Mouse (Mus musculus): ENCODE measurements around the gene Pin1.
"Not testable (repeated sequence)": the region's sequence is repeated elsewhere in the genome, so short reads cannot be mapped to it uniquely, and the experiment has no call there.

The Pin1 gene

GRCm38 (mm10) chr9:20662325-20662724 lies 10.4 kb downstream of the Pin1 start:
- in situ Hi-C loops (cut with MboI, MseI), result no loop called here

GRCm38 (mm10) chr9:20662874-20663273 lies 11.0 kb downstream of the Pin1 start:
- in situ Hi-C loops (cut with MboI, MseI), result no loop called here

GRCm38 (mm10) chr9:20663956-20664355 lies 12.1 kb downstream of the Pin1 start:
- in situ Hi-C loops (cut with MboI, MseI), result no loop called here

- in situ Hi-C loops (cut with MboI, MseI), result no loop called here
Measured at GRCm38 (mm10) chr9:20664366-20664765, 12.5 kb downstream of the Pin1 start.

- in situ Hi-C loops (cut with MboI, MseI), result no loop called here
Measured at GRCm38 (mm10) chr9:20664982-20665637, 13.2 kb downstream of the Pin1 start.

- in situ Hi-C loops (cut with MboI, MseI), result no loop called here
Measured at GRCm38 (mm10) chr9:20665925-20666324, 14.0 kb downstream of the Pin1 start.

- in situ Hi-C loops (cut with MboI, MseI), result no loop called here
Measured at GRCm38 (mm10) chr9:20666510-20667034, 14.7 kb downstream of the Pin1 start.

- in situ Hi-C loops (cut with MboI, MseI), result no loop called here
Measured at GRCm38 (mm10) chr9:20668065-20668464, 16.2 kb downstream of the Pin1 start.

GRCm38 (mm10) chr9:20672047-20672446 lies 20.2 kb downstream of the Pin1 start:
- in situ Hi-C loops (cut with MboI, MseI), result no loop called here

GRCm38 (mm10) chr9:20677892-20678291 lies 26.0 kb downstream of the Pin1 start:
- in situ Hi-C loops (cut with MboI, MseI), result no loop called here

- in situ Hi-C loops (cut with MboI, MseI), result no loop called here
Measured at GRCm38 (mm10) chr9:20680378-20680958, 28.6 kb downstream of the Pin1 start.

- in situ Hi-C loops (cut with MboI, MseI), result no loop called here
Measured at GRCm38 (mm10) chr9:20681546-20682388, 29.9 kb downstream of the Pin1 start.

- in situ Hi-C loops (cut with MboI, MseI), result no loop called here
Measured at GRCm38 (mm10) chr9:20682389-20682722, 30.5 kb downstream of the Pin1 start.

GRCm38 (mm10) chr9:20685081-20685861 lies 33.4 kb downstream of the Pin1 start:
- in situ Hi-C loops (cut with MboI, MseI), result no loop called here

- in situ Hi-C loops (cut with MboI, MseI), result no loop called here
Measured at GRCm38 (mm10) chr9:20689403-20689802, 37.5 kb downstream of the Pin1 start.

- in situ Hi-C loops (cut with MboI, MseI), result no loop called here
Measured at GRCm38 (mm10) chr9:20689913-20690312, 38.0 kb downstream of the Pin1 start.

GRCm38 (mm10) chr9:20690449-20690848 lies 38.6 kb downstream of the Pin1 start:
- in situ Hi-C loops (cut with MboI, MseI), result not testable (repeated sequence)

GRCm38 (mm10) chr9:20692863-20693262 lies 41.0 kb downstream of the Pin1 start:
- in situ Hi-C loops (cut with MboI, MseI), result no loop called here

- in situ Hi-C loops (cut with MboI, MseI), result no loop called here
Measured at GRCm38 (mm10) chr9:20694721-20695235, 42.9 kb downstream of the Pin1 start.

- in situ Hi-C loops (cut with MboI, MseI), result no loop called here
Measured at GRCm38 (mm10) chr9:20696107-20696712, 44.3 kb downstream of the Pin1 start.

GRCm38 (mm10) chr9:20697466-20697865 lies 45.6 kb downstream of the Pin1 start:
- in situ Hi-C loops (cut with MboI, MseI), result no loop called here

All from T-helper 1 cell (primary cell).